Mouse (Mus musculus) embryo, embryonic 11 days (tissue): Measurements from ENCODE around the gene Cfap65.

Experiments
- DNase-seq: peaks from one replicate; pipeline ENCODE4 v3.0.0-alpha.2; 2015

Cfap65 gene

DNA sequence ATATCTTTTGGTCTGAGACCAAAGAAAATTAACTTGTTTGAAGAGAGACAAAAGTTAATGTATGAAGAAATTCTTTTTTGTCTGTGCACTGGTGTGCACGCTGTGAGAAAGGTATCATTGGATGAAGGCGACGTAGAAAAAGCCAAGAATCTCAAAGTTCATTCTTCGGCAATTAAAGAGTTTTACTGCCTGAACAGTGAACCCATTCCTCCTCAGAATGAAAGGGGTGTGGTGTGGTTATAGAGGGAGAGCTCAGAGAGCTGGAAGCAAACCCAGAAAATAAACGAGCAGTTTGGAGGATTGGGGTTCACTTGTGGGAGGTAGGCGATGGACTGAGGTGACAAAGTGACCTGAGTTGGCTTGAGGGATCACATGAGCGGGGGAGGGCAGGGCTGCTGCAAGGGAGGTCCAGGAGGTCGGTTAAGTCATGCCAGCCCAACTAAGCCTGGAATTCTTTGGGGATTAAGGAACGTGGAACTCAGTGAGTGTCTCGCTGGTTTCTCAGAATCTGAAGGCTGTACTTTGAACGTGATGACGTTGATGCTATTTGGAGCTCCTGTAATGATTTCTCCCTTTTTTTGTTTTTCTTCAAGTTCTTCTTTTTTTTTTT, 927 bp upstream of the Cfap65 start:
- DNase-seq, result no peak

GRCm38 (mm10) chr1:74927621-74928296, 7.6 kb downstream of the Cfap65 start:
- no peak for DNase-seq

DNA sequence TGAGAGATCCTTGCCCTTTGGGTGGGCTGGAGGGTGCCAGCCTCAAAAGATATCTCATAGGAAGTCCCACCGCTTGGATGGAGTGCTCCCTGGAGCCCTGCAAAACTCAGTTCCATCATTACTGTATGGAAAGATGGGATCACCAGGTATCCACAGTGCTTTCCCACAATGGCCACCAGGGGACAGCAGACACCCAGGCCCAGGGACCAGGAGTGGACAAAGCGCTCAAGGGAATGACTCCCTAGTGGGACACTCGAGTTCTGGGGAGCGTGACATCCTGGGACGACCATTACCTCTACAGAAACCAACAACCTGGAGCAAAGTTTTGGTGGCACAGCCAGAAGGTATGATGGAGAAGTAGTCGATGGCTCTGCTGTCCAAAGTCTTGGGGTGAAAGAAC, 8.7 kb downstream of the Cfap65 start:
- peak; percentile 49 for DNase-seq

- no peak for DNase-seq
These were observed 10.9 kb downstream of the Cfap65 start for GRCm38 (mm10) chr1:74924464-74924863.

DNA sequence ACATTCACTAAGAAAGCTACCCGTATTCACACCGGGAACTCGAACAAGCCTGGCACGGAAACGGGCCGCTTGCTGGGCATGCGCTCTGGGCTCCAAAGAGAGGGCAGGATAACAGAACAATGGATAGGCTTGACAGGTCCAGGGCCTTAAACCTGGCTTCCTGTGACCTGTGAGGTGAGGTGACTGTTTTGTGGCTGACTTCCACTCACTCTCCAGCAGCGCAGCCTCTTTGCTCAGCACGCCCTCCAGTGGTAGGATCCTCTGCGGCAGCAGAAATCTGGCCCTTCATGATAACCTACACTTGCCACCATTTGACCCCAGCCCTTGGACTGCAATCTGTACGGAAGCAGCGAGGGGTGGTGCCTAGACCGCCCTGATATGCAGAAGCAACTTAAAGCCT, 19.7 kb downstream of the Cfap65 start:
- DNase-seq, result peak; percentile 25

- DNase-seq, result no peak
These were observed 33.2 kb downstream of the Cfap65 start for GRCm38 (mm10) chr1:74902191-74902590.

- DNase-seq, result peak; percentile 57
These were observed 33.7 kb downstream of the Cfap65 start for GRCm38 (mm10) chr1:74901686-74902085.

DNA sequence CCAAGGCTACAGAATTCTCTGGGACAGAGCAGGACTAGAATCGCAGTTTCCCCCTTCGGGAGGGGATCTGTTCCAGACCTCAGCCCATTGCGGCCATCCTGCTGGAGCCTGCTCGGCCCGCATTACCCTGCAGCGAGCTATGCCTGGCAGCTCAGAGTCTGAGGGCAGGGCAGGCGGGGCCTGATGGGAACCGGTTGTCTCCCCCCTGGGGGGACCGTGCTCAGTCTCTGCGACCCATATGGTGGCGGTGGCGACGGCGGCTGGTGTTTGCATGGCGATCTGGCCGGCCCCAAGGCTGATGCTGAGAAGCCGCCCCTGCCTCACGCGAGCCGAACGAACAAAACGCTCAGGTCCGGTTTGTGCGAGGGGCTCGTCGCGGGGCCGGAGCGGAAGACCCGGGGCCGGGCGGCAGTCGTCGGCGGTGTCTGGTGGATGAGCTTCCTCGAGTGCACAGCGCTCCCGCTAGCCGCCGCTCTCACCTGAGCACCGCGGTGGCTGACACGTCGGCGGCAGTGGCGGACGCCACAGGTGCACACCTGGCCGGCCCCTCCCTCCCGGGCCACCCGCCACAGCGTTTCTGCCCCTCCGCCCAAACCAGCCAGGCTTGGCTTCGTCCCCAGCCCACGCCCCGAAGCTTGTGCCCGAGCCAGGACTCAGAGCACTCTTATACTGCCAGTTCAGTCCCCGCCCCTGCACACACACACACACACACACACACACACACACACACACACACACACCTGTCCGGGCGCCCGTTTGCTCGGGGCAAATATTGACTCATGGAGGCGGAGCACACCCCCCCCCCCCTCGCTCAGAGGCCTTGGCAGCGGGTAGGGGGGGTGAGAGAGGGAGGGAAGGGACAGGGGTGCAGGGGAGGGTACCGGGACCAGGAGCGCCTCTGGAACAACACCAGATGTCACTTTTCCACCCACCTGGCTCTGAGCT, 34.8 kb downstream of the Cfap65 start:
- DNase-seq, result peak; percentile 44

DNA sequence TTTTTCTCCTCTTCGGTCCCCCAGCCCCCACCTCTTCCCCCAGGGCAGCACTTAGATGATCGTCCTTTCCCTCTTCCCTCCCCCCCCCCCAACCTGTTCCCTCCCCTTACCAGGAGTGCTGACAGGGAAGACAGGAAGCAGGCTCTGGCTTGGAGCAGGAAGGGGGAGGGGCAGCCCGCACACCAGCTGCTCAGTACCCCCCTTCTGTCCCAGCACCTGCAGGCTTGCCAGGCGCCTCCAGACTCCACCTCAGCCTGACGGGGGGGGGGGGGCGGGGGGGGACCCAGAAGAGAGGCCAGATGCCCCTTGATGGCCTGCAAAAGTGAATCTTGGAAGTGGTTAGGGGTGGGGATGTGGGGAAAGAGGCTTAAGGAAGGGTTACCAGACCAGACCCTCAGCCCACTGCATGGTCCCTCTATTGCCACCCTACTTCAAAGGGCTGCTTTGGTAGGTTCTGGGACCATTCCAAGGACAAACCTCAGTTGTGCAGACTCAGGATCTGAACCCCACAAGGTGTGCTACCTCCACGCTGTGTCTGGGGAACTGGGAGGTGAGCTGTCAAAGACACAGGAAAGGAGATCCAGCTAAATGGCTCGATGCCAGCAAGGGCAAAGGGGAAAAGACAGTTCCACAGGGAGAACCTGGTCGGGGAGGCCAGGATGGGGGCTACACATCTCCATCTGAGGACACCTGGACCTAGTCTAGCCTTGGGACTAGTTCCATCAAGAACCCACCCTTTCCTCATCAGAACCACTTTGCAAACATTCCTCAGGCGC, 36.6 kb downstream of the Cfap65 start:
- DNase-seq, result no peak

DNA sequence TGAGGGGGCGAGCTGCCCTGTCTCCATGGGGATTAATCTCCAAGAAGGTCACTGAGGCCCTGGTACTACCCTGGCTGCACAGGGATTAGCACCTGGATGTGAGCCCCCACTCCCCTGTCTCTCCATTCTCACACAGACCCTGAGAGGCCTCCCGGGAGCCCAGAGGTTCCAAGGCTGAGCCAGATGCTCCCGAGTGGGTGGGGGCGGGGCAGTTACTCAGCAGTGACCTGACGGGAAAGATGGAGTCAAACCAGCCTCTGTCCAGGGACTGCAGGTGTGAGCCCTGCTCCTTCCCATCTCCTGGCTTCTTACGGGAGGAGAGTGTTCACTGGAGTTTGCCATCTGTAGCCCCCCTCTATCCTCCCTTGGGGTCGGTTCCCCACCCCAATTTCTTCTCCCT, 37.4 kb downstream of the Cfap65 start:
- peak; percentile 30 for DNase-seq

DNA sequence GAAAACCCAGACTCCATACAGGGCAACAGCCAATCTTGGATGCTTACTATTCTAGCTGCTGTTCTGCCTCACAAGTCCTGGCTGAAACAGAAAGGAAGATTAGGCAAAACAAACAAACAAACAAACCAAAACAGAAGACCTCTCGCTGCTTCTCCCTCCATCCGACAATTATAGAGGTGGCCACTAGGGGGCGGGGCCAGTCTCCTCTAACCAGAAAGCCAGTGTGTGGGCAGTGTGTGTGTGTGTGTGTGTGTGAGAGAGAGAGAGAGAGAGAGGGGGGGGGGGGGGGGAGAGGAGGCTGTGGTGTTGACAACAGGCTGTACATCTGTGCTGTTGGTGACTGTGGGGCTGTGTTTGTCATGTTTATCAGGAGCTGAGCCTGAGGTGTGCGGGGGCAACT, 40.4 kb downstream of the Cfap65 start:
- peak; percentile 70 for DNase-seq

- peak; percentile 78 for DNase-seq
These were observed 42.1 kb downstream of the Cfap65 start, which contains the start of gene Cryba2 for GRCm38 (mm10) chr1:74893134-74893855. Gene Cryba2 (minus strand): TSS chr1:74893143.

DNA sequence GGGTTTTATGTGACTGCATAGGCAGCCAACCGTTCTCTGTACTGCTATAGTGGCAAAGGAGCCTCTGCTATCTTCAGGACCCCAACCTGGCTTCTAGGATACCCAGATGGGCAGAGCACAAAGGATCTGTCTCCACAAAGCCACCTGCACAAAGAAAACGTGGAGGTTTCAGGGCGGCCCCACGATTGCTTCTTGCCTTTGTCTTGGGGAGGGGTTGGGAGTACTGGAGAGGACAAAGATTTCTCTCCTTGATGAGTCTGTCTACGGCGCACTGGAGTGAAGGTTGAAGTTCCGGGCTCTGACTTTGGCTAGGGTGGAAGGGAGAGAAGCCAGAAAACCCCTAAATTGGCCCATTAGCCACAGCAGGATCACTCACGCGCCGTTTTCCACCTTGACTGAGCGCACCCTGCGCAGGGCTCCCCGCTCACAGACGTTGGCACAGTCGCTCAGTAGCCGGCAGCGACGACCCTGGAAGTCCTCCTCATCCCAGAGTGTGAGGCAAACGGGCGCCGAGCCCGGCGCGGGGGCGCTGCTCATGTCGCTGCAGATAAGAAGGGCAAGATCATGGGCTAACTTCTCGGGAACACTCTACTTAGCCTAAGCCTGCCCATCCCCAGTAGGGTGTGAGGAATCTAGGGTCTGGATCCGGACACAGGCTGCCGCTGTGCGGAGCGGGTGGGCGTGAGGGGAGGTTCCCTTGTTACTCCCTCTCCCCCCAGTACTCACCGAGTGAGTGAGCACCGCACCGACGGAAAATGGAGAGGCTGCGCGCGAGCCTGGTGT, 42.9 kb downstream of the Cfap65 start:
- DNase-seq, result peak; percentile 29

GRCm38 (mm10) chr1:74891513-74891912, 43.9 kb downstream of the Cfap65 start:
- DNase-seq, result peak; percentile 76

- peak; percentile 17 for DNase-seq
These were observed 49.9 kb downstream of the Cfap65 start, which contains the start of gene Fev for GRCm38 (mm10) chr1:74885369-74886042. Gene Fev (minus strand): TSS chr1:74885419.

DNA sequence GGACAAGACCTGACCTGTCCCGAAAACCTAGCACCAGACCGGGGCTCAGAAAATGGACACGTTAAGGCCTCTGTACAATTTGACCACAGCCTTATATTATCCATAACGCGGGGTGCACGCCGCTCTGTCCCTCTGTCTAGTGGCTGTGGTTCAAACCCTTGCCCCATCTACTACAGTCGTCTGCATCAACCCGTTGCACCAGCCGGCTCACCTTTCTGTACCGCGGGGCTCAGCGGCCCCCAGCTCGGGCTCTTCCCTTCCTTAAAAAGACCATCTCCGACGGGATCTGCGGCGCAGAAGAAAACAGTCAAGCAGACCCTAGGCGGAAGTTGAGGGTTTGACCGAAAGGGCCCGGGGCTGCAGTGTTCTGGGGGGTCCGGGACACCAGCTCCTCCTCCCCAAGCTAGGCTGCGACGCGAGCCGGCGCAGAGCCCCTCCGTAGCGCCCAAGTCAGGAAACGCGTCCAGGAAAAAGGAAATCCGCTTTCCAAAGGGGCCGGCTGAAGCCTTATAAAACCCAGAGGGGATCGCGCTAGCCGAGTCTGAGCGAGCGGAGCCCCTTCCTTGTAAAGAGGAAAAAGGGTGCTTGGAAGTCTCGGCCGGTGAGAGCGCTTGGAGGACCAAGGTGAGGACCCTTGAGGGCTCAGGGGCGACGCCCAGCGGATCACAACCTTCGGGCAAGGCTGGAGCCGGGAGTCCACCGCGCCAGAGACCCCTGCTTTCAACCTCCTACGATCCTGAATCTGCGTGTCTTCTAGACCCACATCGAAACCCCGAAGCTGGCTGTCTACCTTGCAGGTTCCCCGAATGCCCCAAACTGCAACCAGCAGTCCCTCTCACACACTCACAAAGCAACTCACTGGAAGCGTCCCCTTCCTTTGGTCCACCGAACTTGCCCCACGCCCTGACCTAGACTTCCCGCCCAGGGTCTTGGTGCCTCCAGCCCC, 50.9 kb downstream of the Cfap65 start:
- DNase-seq, result peak; percentile 49

- DNase-seq, result no peak
These were observed 52.0 kb downstream of the Cfap65 start for GRCm38 (mm10) chr1:74883441-74883840.

GRCm38 (mm10) chr1:74882828-74883227, 52.6 kb downstream of the Cfap65 start:
- DNase-seq, result no peak

DNA sequence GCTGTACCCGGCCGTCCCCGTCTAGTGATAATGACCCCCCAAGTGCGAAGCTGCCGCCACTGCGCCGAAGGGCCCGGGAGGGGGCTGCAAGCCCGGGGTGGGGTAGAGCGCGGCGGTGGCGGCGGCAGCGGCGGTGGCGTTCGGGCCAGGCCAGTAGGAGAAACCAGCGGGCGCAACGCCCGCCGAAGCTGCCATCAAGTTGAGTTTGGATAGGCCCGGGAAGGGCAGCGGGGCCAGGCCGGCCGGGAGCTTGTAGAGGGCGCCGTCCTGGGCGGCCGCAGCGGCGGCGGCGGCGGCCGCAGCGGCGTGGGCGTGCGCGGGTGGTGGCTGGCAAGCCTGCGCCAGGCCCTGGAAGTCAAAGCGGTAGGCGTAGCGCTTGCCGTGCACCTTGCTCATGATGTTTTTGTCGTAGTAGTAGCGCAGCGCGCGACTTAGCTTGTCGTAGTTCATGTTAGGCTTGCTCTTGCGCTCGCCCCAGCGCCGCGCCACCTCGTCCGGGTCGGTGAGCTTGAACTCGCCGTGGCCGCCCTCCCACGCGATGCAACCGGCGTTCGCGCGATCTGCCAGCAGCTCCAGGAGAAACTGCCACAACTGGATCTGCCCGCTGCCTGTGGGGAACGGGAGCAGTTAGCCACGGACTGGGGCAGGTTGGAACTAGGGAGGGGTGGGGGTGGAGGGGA, 53.2 kb downstream of the Cfap65 start:
- peak; percentile 49 for DNase-seq
